Mouse (Mus musculus) cerebellum, adult 11 months (tissue): Measurements from ENCODE around the gene Slfn5.
A peak's percentile ranks its signal among the peaks of the same experiment; 100 is the strongest.
"Not testable (repeated sequence)": the region's sequence is repeated elsewhere in the genome, so short reads cannot be mapped to it uniquely, and the experiment has no call there.

ENCODE experiments used
- DNase-seq: peaks from one replicate; pipeline ENCODE4 v3.0.0; 2022

The Slfn5 gene

GRCm38 (mm10) chr11:82950736-82951481, at the start of gene Slfn5:
Gene Slfn5, plus strand, starts transcription at chr11:82951349.
- DNase-seq, result no peak

DNA sequence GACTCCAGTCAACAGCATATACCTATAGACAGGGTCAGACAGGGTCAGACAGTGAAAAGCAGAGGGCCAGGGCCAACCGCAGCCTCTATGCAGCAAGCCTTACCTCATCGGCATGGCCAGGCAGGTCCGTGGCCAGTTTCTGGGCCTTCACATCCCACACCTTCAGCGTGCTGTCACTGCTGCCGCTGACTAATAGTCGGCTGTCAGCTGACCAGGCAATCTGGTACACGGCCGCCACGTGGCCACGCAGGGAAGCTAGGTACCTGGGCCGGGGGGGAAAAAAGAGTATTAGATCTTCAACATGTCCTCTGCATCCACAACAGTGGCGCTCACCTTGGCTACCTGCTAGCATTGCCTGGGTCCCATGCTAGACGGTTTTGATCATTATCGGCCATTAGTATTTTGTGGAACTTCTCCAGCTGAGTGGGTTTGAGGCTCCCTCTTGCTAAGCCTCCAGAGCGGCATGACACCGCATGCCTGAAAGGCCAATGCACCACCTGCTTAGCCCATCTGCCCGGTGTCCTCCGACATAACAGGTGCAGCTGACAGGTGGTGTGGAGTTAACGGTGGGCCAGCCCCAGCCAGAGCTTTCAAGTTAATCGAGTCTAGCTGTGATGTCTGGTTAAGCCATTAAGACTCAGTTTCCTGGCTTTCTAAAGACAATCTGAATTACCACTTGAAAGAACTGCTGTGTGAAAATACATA, 49.4 kb upstream of the Slfn5 start:
- DNase-seq, result peak; percentile 64

DNA sequence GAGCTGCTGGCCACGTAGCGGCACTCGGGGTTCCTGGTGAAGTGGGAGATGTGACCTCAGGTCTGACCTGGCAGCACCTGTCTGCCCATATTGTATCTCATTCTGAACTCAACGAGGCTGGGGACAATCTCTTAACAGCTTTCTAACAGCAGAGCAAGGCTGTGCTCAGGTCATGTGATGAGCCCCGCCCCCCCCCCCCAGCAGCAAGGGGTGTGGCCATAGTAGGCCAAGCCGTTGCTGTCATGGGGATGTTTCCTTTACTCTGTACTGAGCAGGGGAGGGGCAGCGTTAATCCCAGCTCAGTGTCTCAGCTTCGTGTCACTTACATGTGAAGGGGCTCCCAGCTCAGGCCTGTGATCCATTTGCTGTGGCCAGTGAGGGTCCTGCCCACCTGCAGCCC, 46.2 kb upstream of the Slfn5 start:
- DNase-seq, result no peak

GRCm38 (mm10) chr11:82905816-82906215, 45.3 kb upstream of the Slfn5 start:
- no peak for DNase-seq

DNA sequence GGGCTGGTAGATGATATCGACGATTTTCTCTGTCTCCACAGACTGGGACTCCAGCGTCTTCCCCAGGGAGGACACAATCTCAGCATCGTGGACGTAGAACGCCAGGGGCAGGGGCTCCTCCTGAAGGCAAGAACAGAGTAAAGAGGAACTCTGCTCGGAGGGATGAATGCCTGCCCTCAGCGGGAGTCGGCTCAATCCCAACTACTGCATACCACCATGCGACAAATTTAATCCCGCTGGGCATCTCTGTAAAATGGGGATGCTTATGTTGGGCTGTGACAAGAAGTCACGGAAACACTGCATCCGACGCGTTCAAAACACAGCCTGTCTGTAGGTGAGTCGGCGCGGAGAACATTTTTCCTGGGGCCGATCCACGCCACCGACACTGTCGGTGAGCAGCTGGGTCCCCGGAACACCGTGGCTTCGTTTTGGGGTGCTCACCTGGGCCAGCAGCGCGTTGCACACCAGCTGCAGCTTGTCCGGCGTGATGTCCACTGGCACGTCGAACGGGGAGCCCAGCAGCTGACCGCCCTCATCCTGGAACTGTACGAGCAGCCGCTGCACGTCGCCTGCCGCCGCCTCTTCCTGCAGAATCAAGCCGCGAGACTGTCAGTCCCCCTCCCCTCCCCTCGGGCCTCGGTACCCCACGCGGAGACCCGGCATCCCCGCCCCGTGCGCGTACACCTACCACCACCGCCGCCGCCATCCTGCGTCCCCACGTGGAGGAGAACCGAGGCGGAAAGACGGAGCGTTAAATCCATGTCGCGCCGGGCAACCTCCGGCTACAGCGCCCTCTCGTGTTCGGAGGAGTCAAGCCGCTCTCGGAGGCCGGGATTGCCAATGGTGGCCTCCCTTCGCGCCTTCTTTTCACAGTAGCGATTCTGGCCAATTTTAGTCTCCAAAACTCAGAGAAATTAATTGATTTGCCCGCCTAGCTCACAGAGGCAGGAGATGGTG, 43.2 kb upstream of the Slfn5 start, which contains the start of gene Nle1:
Gene Nle1 (minus strand): TSS at position 761 of the 957 bp plus-strand sequence.
- DNase-seq, result peak; percentile 89

GRCm38 (mm10) chr11:82908608-82908989, 42.5 kb upstream of the Slfn5 start:
- no peak for DNase-seq

GRCm38 (mm10) chr11:82910250-82910649, 40.9 kb upstream of the Slfn5 start, which contains the start of gene Unc45b:
Gene Unc45b, plus strand, starts transcription at chr11:82910550.
- no peak for DNase-seq

DNA sequence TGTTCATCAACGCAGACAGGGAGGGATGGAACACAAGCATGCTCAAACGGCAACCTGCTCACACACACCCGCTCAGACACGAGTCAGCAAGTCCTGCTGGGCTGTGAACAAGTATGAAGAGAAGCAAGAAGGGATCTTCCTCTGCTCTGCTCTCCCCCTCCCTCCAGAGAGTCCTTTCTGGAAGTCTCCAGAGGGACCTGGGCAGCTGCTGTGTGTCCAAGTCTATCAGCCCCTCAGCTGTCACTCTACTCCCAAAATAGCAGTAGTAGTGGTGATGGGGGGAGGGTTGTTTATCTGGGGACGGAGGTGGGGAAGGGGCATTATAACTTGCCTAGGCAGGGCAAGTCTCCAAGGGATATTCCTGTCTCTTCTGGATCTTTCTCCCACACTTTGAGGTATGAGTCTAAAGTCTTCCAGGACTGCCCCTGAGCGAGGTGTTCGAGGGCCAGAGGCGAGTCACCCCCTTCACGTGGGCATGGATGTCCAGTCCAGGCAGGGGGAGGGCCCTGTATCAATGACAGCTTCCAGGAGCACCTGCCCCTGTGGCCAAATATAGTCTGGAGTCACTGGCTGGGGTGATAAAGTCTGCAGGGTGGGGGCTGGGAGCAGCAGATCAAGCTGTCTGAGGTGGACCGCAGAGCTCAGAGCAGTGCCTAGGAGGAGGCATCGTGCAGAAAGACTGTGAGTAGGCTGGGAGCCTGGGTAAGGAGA, 40.3 kb upstream of the Slfn5 start:
- no peak for DNase-seq

GRCm38 (mm10) chr11:82914711-82915352, 36.3 kb upstream of the Slfn5 start:
- DNase-seq, result peak; percentile 63

- no peak for DNase-seq
Observed at GRCm38 (mm10) chr11:82920768-82921167, 30.4 kb upstream of the Slfn5 start.

GRCm38 (mm10) chr11:82921691-82922090, 29.5 kb upstream of the Slfn5 start:
- DNase-seq, result no peak

- not testable (repeated sequence) for DNase-seq
Observed at GRCm38 (mm10) chr11:82923910-82924309, 27.2 kb upstream of the Slfn5 start.

GRCm38 (mm10) chr11:82928897-82929632, 22.1 kb upstream of the Slfn5 start:
- DNase-seq, result no peak

- no peak for DNase-seq
Observed at GRCm38 (mm10) chr11:82929633-82929950, 21.6 kb upstream of the Slfn5 start.

GRCm38 (mm10) chr11:82930391-82930955, 20.7 kb upstream of the Slfn5 start:
- not testable (repeated sequence) for DNase-seq

DNA sequence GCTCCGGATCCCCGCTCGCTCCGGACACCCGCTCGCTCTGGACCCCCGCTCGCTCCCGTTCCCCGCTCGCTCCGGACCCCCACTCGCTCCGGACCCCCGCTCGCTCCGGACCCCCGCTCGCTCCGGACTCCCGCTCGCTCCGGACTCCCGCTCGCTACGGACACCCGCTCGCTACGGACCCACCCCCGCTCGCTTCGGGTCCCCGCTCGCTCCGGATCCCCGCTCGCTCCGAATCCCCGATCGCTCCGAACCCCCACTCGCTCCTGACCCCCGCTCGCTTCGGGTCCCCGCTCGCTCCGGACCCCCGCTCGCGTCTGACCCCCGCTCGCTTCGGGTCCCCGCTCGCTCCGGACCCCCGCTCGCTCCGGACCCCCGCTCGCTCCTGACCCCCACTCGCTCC, 20.0 kb upstream of the Slfn5 start:
- not testable (repeated sequence) for DNase-seq

- not testable (repeated sequence) for DNase-seq
Observed at GRCm38 (mm10) chr11:82931671-82932450, 19.3 kb upstream of the Slfn5 start.

DNA sequence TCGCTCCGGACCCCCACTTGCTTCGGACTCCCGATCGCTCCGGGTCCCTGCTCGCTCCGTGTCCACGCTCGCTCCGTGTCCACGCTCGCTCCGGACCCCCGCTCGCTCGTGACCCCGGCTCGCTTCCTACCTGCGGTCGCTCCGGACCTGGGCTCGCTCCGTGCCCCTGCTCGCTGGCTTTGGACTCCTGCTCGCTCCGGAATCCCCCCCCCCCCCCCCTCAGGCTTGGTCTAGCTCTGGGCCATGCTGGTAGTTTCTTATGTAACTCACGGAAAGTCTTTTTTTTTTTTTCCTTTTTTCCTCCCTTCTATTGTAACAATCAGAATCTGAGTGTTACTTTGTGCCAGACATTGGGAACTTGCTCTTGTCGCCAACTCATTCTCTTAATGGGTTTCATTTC, 18.0 kb upstream of the Slfn5 start:
- DNase-seq, result no peak

- no peak for DNase-seq
Observed at GRCm38 (mm10) chr11:82943336-82943735, 7.8 kb upstream of the Slfn5 start.

DNA sequence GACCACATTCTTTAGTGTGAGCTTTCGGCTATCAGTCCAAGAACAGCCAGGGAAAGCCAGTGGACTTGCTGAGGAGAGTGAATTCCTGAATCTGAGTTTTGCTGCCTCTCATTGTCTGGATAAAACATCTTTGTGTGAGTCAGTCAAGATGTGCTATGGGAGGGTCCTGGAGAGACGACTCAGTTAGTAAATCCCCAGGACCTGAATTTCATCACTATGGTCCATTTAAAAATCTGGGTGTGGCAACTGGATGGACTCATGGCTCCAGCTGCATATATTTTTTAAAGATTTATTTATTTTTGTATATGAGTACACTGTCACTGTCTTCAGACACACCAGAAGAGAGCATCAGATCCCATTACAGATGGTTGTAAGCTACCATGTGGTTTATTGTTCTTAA, 5.5 kb upstream of the Slfn5 start:
- no peak for DNase-seq
